Mouse (Mus musculus) liver, adult 2 months (tissue): ENCODE results near the gene Proca1.

Experiments
- CTCF ChIP-seq: fragments of 200-500 bp; IDR thresholded peaks from 2 replicates; pipeline ENCODE4 v1.5.1; 2011; ENCODE audit warnings: low read depth, low read length, control low read depth
- POLR2A ChIP-seq: fragments of 200-500 bp; IDR thresholded peaks from 2 replicates; pipeline ENCODE4 v1.6.1; 2011; ENCODE audit warnings: low read length, control low read depth; ENCODE audit not compliant: insufficient read depth; ENCODE audit errors: extremely low read depth

DNA sequence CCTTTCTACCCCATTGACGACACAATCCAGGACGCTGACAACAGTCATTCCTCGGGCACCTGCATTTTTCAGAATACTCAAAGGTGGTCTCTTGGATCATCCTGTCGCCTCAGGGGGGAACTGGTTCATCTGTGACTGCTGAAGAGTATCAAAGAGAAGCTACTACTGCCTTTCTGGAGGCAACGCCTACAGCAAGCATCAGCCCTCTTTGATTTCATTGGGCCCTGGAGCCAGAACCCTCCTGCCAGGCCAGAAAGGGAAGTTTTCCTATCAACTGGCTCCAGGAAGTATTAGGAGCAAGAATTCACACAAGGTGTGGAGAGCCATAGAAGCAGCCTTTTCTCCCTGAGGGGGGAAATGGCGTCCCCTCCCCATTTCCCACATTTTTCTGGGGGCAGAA, 26.6 kb upstream of the Proca1 start:
- TF ChIP-seq POLR2A, result no peak
- TF ChIP-seq CTCF, result no peak
